Mouse (Mus musculus) lung, postnatal 0 days (tissue): Measurements from ENCODE around the gene Kcnq5.

Experiments
- CTCF ChIP-seq: IDR thresholded peaks from 2 replicates; pipeline ENCODE4 v1.5.1; 2016; ENCODE audit warnings: antibody characterized with exemption, mild to moderate bottlenecking
- EP300 ChIP-seq: IDR thresholded peaks from 2 replicates; pipeline ENCODE4 v1.6.1; 2016; ENCODE audit warnings: antibody characterized with exemption, mild to moderate bottlenecking, control low read depth

GRCm38 (mm10) chr1:21729131-21729530 lies 232.6 kb downstream of the Kcnq5 start:
- TF ChIP-seq CTCF (no peak), EP300 (no peak)
